Mouse (Mus musculus) embryonic facial prominence, embryonic 15.5 days (tissue): ENCODE results near the gene Eef2. TPM values are rescaled to one million over a fixed set of nuclear protein-coding genes. Genes with fewer than 3 reads are reported as not detected.

ENCODE experiments used
- ATAC-seq: fragments of 200-750 bp; cut with Nextera tagmentation; 2 replicates; pipeline ENCODE4 v1.8.0; 2017; ENCODE audit warnings: low read depth, moderate TSS enrichment; ENCODE audit not compliant: insufficient number of reproducible peaks, low FRiP score, low TSS enrichment
- H3K27ac ChIP-seq: fragments of 300-500 bp; sonication (generic); replicated peaks from 2 replicates; pipeline ENCODE4 v1.5.1; 2015; ENCODE audit warnings: mild to moderate bottlenecking, inconsistent platforms
- H3K27me3 ChIP-seq: fragments of 300-500 bp; sonication (generic); 2 replicates; pipeline ENCODE4 v1.6.1; 2015; ENCODE audit warnings: inconsistent platforms
- H3K36me3 ChIP-seq: fragments of 300-500 bp; sonication (generic); 2 replicates; pipeline ENCODE4 v1.6.1; 2015; ENCODE audit warnings: mild to moderate bottlenecking, inconsistent platforms
- H3K4me1 ChIP-seq: fragments of 300-500 bp; sonication (generic); 2 replicates; pipeline ENCODE4 v1.6.1; 2015; ENCODE audit warnings: inconsistent platforms
- H3K4me2 ChIP-seq: fragments of 300-500 bp; sonication (generic); replicated peaks from 2 replicates; pipeline ENCODE4 v1.6.1; 2015; ENCODE audit warnings: mild to moderate bottlenecking, inconsistent platforms
- H3K4me3 ChIP-seq: fragments of 300-500 bp; sonication (generic); replicated peaks from 2 replicates; pipeline ENCODE4 v1.5.1; 2015; ENCODE audit warnings: mild to moderate bottlenecking, inconsistent platforms
- H3K9ac ChIP-seq: fragments of 300-500 bp; sonication (generic); 2 replicates; pipeline ENCODE4 v1.6.1; 2015; ENCODE audit warnings: inconsistent platforms
- H3K9me3 ChIP-seq: fragments of 300-500 bp; sonication (generic); replicated peaks from 2 replicates; pipeline ENCODE4 v1.6.1; 2016; ENCODE audit warnings: inconsistent platforms
- WGBS: fragments of 180-500 bp; shearing (Covaris S2); methylation state at CpG from one replicate; pipeline ENCODE4 v1.1.7; 2015; 5-methylcytosine and 5-hydroxymethylcytosine counted together
- polyA plus RNA-seq: library from polyadenylated mRNA; unstranded; fragments of >200 nt; fragmentation: Nextera tagmentation; extraction: Ambion mirVana; gene quantifications from 2 replicates; pipeline ENCODE4 v1.2.1, GENCODE M21; 2015

Eef2 gene
- polyA plus RNA-seq, 1 experiment from 2014 or later: 654 TPM

- ATAC-seq: no peak
- Histone ChIP-seq H3K4me3 (peak overlapping the region; percentile 92), H3K27me3 (peaks cover 4% of the 10 kb centered on the region; the same call in 1 of the 2 replicates), H3K36me3 (peaks cover 18% of the 10 kb centered on the region), H3K4me1 (peaks cover 69% of the 10 kb centered on the region), H3K9ac (0 out of 2 replicates have a peak overlapping the region, but pooled peaks have one; percentile 21), H3K27ac (peak overlapping the region; percentile 91), H3K9me3 (no peaks in the 10 kb centered on the region), H3K4me2 (peak overlapping the region; percentile 71)
- WGBS: 39% methylated on average over 8 of the region's 8 CpGs
These were observed 36.4 kb upstream of the Eef2 start for GRCm38 (mm10) chr10:81140005-81140404.

GRCm38 (mm10) chr10:81140717-81141454 is 35.5 kb upstream of the Eef2 start:
- peak overlapping the region; percentile 71 for H3K4me2 ChIP-seq
- H3K36me3 ChIP-seq: peaks cover 26% of the 10 kb centered on the region
- ATAC-seq: no peak
- peak overlapping the region; percentile 91 for H3K27ac ChIP-seq
- H3K4me3 ChIP-seq: peak overlapping the region; percentile 92
- H3K9ac ChIP-seq: no peak overlapping the region; the same call in none of the 2 replicates
- no peaks in the 10 kb centered on the region for H3K9me3 ChIP-seq
- H3K4me1 ChIP-seq: peaks cover 69% of the 10 kb centered on the region
- WGBS: 58% methylated on average over 10 of the region's 10 CpGs
- no peaks in the 10 kb centered on the region for H3K27me3 ChIP-seq

- H3K36me3 ChIP-seq: peaks cover 33% of the 10 kb centered on the region
- H3K9ac ChIP-seq: peak overlapping the region; percentile 6; the same call in 1 of the 2 replicates
- H3K4me1 ChIP-seq: peaks cover 75% of the 10 kb centered on the region
- 70% methylated on average over 7 of the region's 7 CpGs for WGBS
- H3K27ac ChIP-seq: peak overlapping the region; percentile 91
- H3K9me3 ChIP-seq: no peaks in the 10 kb centered on the region
- peak overlapping the region; percentile 71 for H3K4me2 ChIP-seq
- 0 out of 2 replicates have a peak overlapping the region, but pooled peaks have one; percentile 5 for H3K4me3 ChIP-seq
- no peak for ATAC-seq
- H3K27me3 ChIP-seq: no peaks in the 10 kb centered on the region
These were observed 34.8 kb upstream of the Eef2 start for GRCm38 (mm10) chr10:81141455-81142210.

GRCm38 (mm10) chr10:81142551-81142981 is 33.9 kb upstream of the Eef2 start:
- Histone ChIP-seq H3K9me3 (no peaks in the 10 kb centered on the region), H3K4me1 (peaks cover 75% of the 10 kb centered on the region), H3K36me3 (peaks cover 43% of the 10 kb centered on the region), H3K4me2 (0 out of 2 replicates have a peak overlapping the region, but pooled peaks have one; percentile 4), H3K4me3 (no peak overlapping the region), H3K27ac (peak overlapping the region; percentile 58), H3K27me3 (no peaks in the 10 kb centered on the region), H3K9ac (no peak overlapping the region)
- ATAC-seq: no peak
- 52% methylated on average over 5 of the region's 5 CpGs for WGBS

GRCm38 (mm10) chr10:81143157-81143633 is 33.2 kb upstream of the Eef2 start:
- no peak overlapping the region for H3K4me3 ChIP-seq
- no peaks in the 10 kb centered on the region for H3K27me3 ChIP-seq
- ATAC-seq: no peak
- no peak overlapping the region for H3K4me2 ChIP-seq
- peaks cover 75% of the 10 kb centered on the region for H3K4me1 ChIP-seq
- H3K36me3 ChIP-seq: peaks cover 49% of the 10 kb centered on the region
- 92% methylated on average over 7 of the region's 7 CpGs for WGBS
- H3K9me3 ChIP-seq: no peaks in the 10 kb centered on the region
- peak overlapping the region; percentile 58 for H3K27ac ChIP-seq
- H3K9ac ChIP-seq: no peak overlapping the region

- no peak for ATAC-seq
- WGBS: 95% methylated on average over 52 of the region's 52 CpGs
- no peak overlapping the region for H3K27ac ChIP-seq
- H3K36me3 ChIP-seq: peaks cover 56% of the 10 kb centered on the region
- H3K4me3 ChIP-seq: no peak overlapping the region
- no peak overlapping the region for H3K4me2 ChIP-seq
- no peak overlapping the region for H3K9ac ChIP-seq
- H3K27me3 ChIP-seq: no peaks in the 10 kb centered on the region
- peaks cover 68% of the 10 kb centered on the region for H3K4me1 ChIP-seq
- no peaks in the 10 kb centered on the region for H3K9me3 ChIP-seq
These were observed 32.5 kb upstream of the Eef2 start for GRCm38 (mm10) chr10:81143845-81144437.

GRCm38 (mm10) chr10:81144667-81145066 is 31.8 kb upstream of the Eef2 start:
- no peak overlapping the region for H3K27ac ChIP-seq
- H3K4me3 ChIP-seq: no peak overlapping the region
- no peak overlapping the region for H3K4me2 ChIP-seq
- WGBS: 94% methylated on average over 27 of the region's 27 CpGs
- no peak overlapping the region for H3K9ac ChIP-seq
- H3K4me1 ChIP-seq: peaks cover 61% of the 10 kb centered on the region
- H3K36me3 ChIP-seq: peaks cover 64% of the 10 kb centered on the region
- ATAC-seq: no peak
- H3K27me3 ChIP-seq: no peaks in the 10 kb centered on the region
- no peaks in the 10 kb centered on the region for H3K9me3 ChIP-seq

- Histone ChIP-seq H3K9ac (no peak overlapping the region), H3K4me2 (no peak overlapping the region), H3K9me3 (no peaks in the 10 kb centered on the region), H3K4me3 (no peak overlapping the region), H3K36me3 (peaks cover 70% of the 10 kb centered on the region), H3K27me3 (no peaks in the 10 kb centered on the region), H3K4me1 (peaks cover 54% of the 10 kb centered on the region), H3K27ac (peak overlapping the region; percentile 60; the same call in 1 of the 2 replicates)
- ATAC-seq: no peak
- WGBS: 93% methylated on average over 6 of the region's 6 CpGs
These were observed 31.1 kb upstream of the Eef2 start for GRCm38 (mm10) chr10:81145307-81145706.

GRCm38 (mm10) chr10:81145778-81146177 is 30.7 kb upstream of the Eef2 start:
- peaks cover 50% of the 10 kb centered on the region for H3K4me1 ChIP-seq
- H3K9me3 ChIP-seq: no peaks in the 10 kb centered on the region
- 71% methylated on average over 7 of the region's 7 CpGs for WGBS
- H3K9ac ChIP-seq: no peak overlapping the region
- H3K36me3 ChIP-seq: peaks cover 72% of the 10 kb centered on the region
- no peak overlapping the region for H3K4me2 ChIP-seq
- peak overlapping the region; percentile 60 for H3K27ac ChIP-seq
- no peaks in the 10 kb centered on the region for H3K27me3 ChIP-seq
- no peak for ATAC-seq
- 0 out of 2 replicates have a peak overlapping the region, but pooled peaks have one; percentile 7 for H3K4me3 ChIP-seq

GRCm38 (mm10) chr10:81146296-81146695 is 30.1 kb upstream of the Eef2 start:
- peaks cover 72% of the 10 kb centered on the region for H3K36me3 ChIP-seq
- H3K4me3 ChIP-seq: no peak overlapping the region; the same call in 1 of the 2 replicates
- ATAC-seq: no peak
- H3K27me3 ChIP-seq: no peaks in the 10 kb centered on the region
- H3K9ac ChIP-seq: no peak overlapping the region
- H3K4me2 ChIP-seq: no peak overlapping the region
- H3K9me3 ChIP-seq: no peaks in the 10 kb centered on the region
- peaks cover 45% of the 10 kb centered on the region for H3K4me1 ChIP-seq
- H3K27ac ChIP-seq: peak overlapping the region; percentile 60
- WGBS: 65% methylated on average over 4 of the region's 4 CpGs

- no peak for ATAC-seq
- no peak overlapping the region for H3K27ac ChIP-seq
- peaks cover 13% of the 10 kb centered on the region for H3K4me1 ChIP-seq
- peaks cover 82% of the 10 kb centered on the region for H3K36me3 ChIP-seq
- no peak overlapping the region for H3K9ac ChIP-seq
- H3K27me3 ChIP-seq: no peaks in the 10 kb centered on the region
- no peak overlapping the region for H3K4me3 ChIP-seq
- WGBS: 71% methylated on average over 6 of the region's 6 CpGs
- H3K9me3 ChIP-seq: no peaks in the 10 kb centered on the region
- H3K4me2 ChIP-seq: no peak overlapping the region
These were observed 25.2 kb upstream of the Eef2 start for GRCm38 (mm10) chr10:81151261-81151660.
